Mouse (Mus musculus): Measurements from ENCODE around the gene Herc6.
"Not testable (repeated sequence)": the region's sequence is repeated elsewhere in the genome, so short reads cannot be mapped to it uniquely, and the experiment has no call there.

Gene Herc6

GRCm38 (mm10) chr6:57580881-57581548 lies at the start of gene Herc6:
Gene Herc6 (plus strand): TSS chr6:57581000.
- DNase-seq (ENCODE audit: low read depth), result peak; percentile 47

- no peak for DNase-seq (ENCODE audit: low read depth)
Measured at GRCm38 (mm10) chr6:57531011-57531410, 49.8 kb upstream of the Herc6 start.

- DNase-seq (ENCODE audit: low read depth), result no peak
Measured at GRCm38 (mm10) chr6:57531441-57531840, 49.4 kb upstream of the Herc6 start.

- DNase-seq (ENCODE audit: low read depth), result no peak
Measured at GRCm38 (mm10) chr6:57532022-57532421, 48.8 kb upstream of the Herc6 start.

- DNase-seq (ENCODE audit: low read depth), result no peak
Measured at GRCm38 (mm10) chr6:57533410-57533809, 47.4 kb upstream of the Herc6 start.

GRCm38 (mm10) chr6:57534231-57534610 lies 46.6 kb upstream of the Herc6 start:
- DNase-seq (ENCODE audit: low read depth), result no peak

GRCm38 (mm10) chr6:57534611-57535286 lies 46.1 kb upstream of the Herc6 start:
- DNase-seq (ENCODE audit: low read depth), result peak; percentile 24

GRCm38 (mm10) chr6:57535386-57535936 lies 45.3 kb upstream of the Herc6 start, which contains the start of gene Ppm1k:
Gene Ppm1k (minus strand): TSS chr6:57535468.
- DNase-seq (ENCODE audit: low read depth), result peak; percentile 97

- no peak for DNase-seq (ENCODE audit: low read depth)
Measured at GRCm38 (mm10) chr6:57535971-57536669, 44.7 kb upstream of the Herc6 start.

GRCm38 (mm10) chr6:57537887-57538286 lies 42.9 kb upstream of the Herc6 start:
- no peak for DNase-seq (ENCODE audit: low read depth)

- DNase-seq (ENCODE audit: low read depth), result no peak
Measured at GRCm38 (mm10) chr6:57540950-57541498, 39.8 kb upstream of the Herc6 start.

- DNase-seq (ENCODE audit: low read depth), result no peak
Measured at GRCm38 (mm10) chr6:57541737-57542335, 39.0 kb upstream of the Herc6 start.

- DNase-seq (ENCODE audit: low read depth), result not testable (repeated sequence)
Measured at GRCm38 (mm10) chr6:57543591-57543990, 37.2 kb upstream of the Herc6 start.

GRCm38 (mm10) chr6:57544866-57545265 lies 35.9 kb upstream of the Herc6 start:
- no peak for DNase-seq (ENCODE audit: low read depth)

GRCm38 (mm10) chr6:57551211-57551796 lies 29.5 kb upstream of the Herc6 start:
- no peak for DNase-seq (ENCODE audit: low read depth)

- DNase-seq (ENCODE audit: low read depth), result no peak
Measured at GRCm38 (mm10) chr6:57557796-57558317, 22.9 kb upstream of the Herc6 start.

GRCm38 (mm10) chr6:57563454-57563853 lies 17.3 kb upstream of the Herc6 start:
- no peak for DNase-seq (ENCODE audit: low read depth)

GRCm38 (mm10) chr6:57565452-57565851 lies 15.3 kb upstream of the Herc6 start:
- DNase-seq (ENCODE audit: low read depth), result no peak

- DNase-seq (ENCODE audit: low read depth), result no peak
Measured at GRCm38 (mm10) chr6:57567630-57568029, 13.2 kb upstream of the Herc6 start.

GRCm38 (mm10) chr6:57570170-57570974 lies 10.4 kb upstream of the Herc6 start:
- DNase-seq (ENCODE audit: low read depth), result peak; percentile 54
